Mouse (Mus musculus): Measurements from ENCODE around the gene Chp1.

- TF ChIP-seq POLR2A (IDR thresholded peaks at IDR 0.05; ENCODE audit: insufficient read depth, low read depth, low read length), result no peak
- TF ChIP-seq CTCF (IDR thresholded peaks at IDR 0.05; ENCODE audit: insufficient read depth, low read depth, low read length), result no peak
These were observed 2.2 kb downstream of the Chp1 start for GRCm38 (mm10) chr2:119549678-119550077.
